In the genomic region with DNA sequence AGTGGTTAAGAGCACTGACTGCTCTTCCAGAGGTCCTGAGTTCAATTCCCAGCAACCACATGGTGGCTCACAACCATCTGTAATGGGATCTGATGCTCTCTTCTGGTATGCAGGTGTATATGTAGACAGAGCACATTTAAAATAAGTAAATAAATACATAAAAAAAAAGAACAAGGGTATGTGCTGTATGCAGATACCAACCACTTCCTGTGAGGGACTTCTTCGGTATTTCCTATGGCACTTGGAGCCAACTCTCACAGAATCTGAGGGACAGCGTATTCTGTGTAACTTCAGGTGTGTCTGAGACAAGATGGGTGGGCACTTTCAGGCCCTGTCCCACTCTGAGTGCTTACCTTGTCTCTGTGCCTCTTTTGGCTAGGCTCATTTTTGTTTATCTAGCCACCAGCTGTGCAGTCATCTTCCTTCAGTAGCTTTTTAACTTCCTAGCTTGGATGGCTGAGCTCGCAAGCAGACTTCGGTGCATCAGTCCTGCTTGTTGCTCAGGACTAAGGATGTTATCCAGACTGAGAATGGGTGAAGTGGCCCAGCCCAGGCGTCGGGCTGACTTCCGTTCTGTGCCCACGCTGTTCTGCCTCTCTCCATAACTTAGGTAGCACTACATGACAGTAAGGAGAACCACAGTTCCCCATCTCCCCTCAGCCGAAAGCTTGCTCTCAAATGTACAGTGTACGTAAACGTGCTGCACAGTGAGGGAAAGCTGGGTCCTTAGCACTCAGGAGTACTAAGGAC, we compare ENCODE assay signal across 10 mouse cellular contexts.
"Had no signal": no experiment of that assay in that cellular context is flagged by ENCODE, and none has a peak within 500 bp of the region (broad histone marks: within the 10 kb centered on the region; RNA-seq: fewer than 3 reads in every experiment).

No protein-coding gene starts in this region.

- DNase-seq: kidney, adult 8-10 months; kidney, postnatal 10 days; kidney, postnatal 36 days; liver; lung, adult 18-20 months; lung, postnatal 10 days; lung, postnatal 36 days had no signal

- ATAC-seq: liver, embryonic 12.5 days; midbrain, embryonic 13.5 days; midbrain, embryonic 16.5 days had no signal
